26 mouse cellular contexts compared by ENCODE assay signal in the genomic region with DNA sequence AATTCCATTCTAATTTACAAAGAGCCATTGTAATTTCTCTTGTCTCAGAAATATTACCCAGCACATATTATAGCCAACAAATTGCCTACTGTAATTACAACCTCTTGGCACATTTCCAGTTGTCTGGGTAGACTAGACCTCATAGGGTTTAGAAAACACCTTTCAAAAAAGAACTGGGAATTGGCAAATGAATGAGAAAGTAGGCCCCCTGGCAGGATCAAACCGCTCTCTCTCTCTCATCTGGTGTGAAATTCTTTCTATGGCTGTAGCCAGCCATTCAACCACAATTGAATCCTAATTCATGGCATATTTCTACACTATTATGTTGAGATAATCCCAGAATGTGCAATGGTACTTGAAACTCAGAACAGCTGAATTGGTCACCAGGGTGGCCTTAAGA.
A peak's percentile ranks its signal among the peaks of the same experiment; 100 is the strongest.
DNase-seq lines count a peak whose midpoint lies in the region; ATAC-seq and TF ChIP-seq lines count a peak whose summit lies in the region.
"Had no signal": no experiment of that assay in that cellular context is flagged by ENCODE, and none has a peak within 500 bp of the region (broad histone marks: within the 10 kb centered on the region; RNA-seq: fewer than 3 reads in every experiment).

No protein-coding gene starts in this region.

- H3K36me3 ChIP-seq in embryonic facial prominence, embryonic 14.5 days (ENCODE audit: control insufficient read depth, insufficient read depth, low read length), result no peaks in the 10 kb centered on the region
- H3K36me3 ChIP-seq in embryonic facial prominence, embryonic 10.5 days (replicated peaks), result no peaks in the 10 kb centered on the region
- no peaks in the 10 kb centered on the region for H3K36me3 ChIP-seq in hindbrain, postnatal 0 days (ENCODE audit: insufficient read depth, low read length)
- H3K36me3 ChIP-seq in hindbrain, embryonic 11.5 days (ENCODE audit: control insufficient read depth, insufficient read depth, low read length), result no peaks in the 10 kb centered on the region
- no peaks in the 10 kb centered on the region for H3K36me3 ChIP-seq in neural tube, embryonic 14.5 days (ENCODE audit: control insufficient read depth, insufficient read depth, low read length)
- no peaks in the 10 kb centered on the region for H3K36me3 ChIP-seq in neural tube, embryonic 15.5 days
- H3K36me3 ChIP-seq in forebrain, embryonic 15.5 days, result no peaks in the 10 kb centered on the region
- H3K36me3 ChIP-seq: heart, embryonic 13.5 days; limb, embryonic 10.5 days; liver, embryonic 15.5 days; lung, embryonic 15.5 days had no signal

- H3K27me3 ChIP-seq in embryonic facial prominence, embryonic 14.5 days (replicated peaks; ENCODE audit: control insufficient read depth, insufficient read depth, low read length), result no peaks in the 10 kb centered on the region
- H3K27me3 ChIP-seq in embryonic facial prominence, embryonic 10.5 days (replicated peaks; ENCODE audit: low read depth, poor library complexity, severe bottlenecking), result no peaks in the 10 kb centered on the region
- no peaks in the 10 kb centered on the region for H3K27me3 ChIP-seq in hindbrain, postnatal 0 days (ENCODE audit: insufficient read depth, low read length)
- no peaks in the 10 kb centered on the region for H3K27me3 ChIP-seq in hindbrain, embryonic 11.5 days (ENCODE audit: control insufficient read depth, insufficient read depth, low read length)
- no peaks in the 10 kb centered on the region for H3K27me3 ChIP-seq in neural tube, embryonic 14.5 days (ENCODE audit: control insufficient read depth, insufficient read depth, low read length)
- H3K27me3 ChIP-seq in neural tube, embryonic 15.5 days (replicated peaks), result no peaks in the 10 kb centered on the region
- H3K27me3 ChIP-seq in forebrain, embryonic 15.5 days, result 0 out of 2 replicates have a peak, but pooled peaks cover 2% of the 10 kb centered on the region
- H3K27me3 ChIP-seq: heart, embryonic 13.5 days; liver, embryonic 15.5 days; lung, embryonic 15.5 days; megakaryocyte, embryonic 14.5 days had no signal

- WGBS in embryonic facial prominence, embryonic 14.5 days, result 65% methylated on average over 1 of the region's 1 CpGs
- 69% methylated on average over 1 of the region's 1 CpGs for WGBS in embryonic facial prominence, embryonic 10.5 days
- 27% methylated on average over 1 of the region's 1 CpGs for WGBS in hindbrain, postnatal 0 days
- WGBS in hindbrain, embryonic 11.5 days, result 54% methylated on average over 1 of the region's 1 CpGs
- WGBS in neural tube, embryonic 14.5 days, result 35% methylated on average over 1 of the region's 1 CpGs
- WGBS in neural tube, embryonic 15.5 days, result 40% methylated on average over 1 of the region's 1 CpGs
- 0% methylated on average over 1 of the region's 1 CpGs for WGBS in forebrain, embryonic 15.5 days

- H3K27ac ChIP-seq in embryonic facial prominence, embryonic 14.5 days (replicated peaks; ENCODE audit: low read depth, low read length), result no peak overlapping the region
- H3K27ac ChIP-seq in embryonic facial prominence, embryonic 10.5 days (replicated peaks), result no peak overlapping the region
- no peak overlapping the region for H3K27ac ChIP-seq in hindbrain, postnatal 0 days
- H3K27ac ChIP-seq in hindbrain, embryonic 11.5 days (ENCODE audit: low read depth, low read length), result no peak overlapping the region
- H3K27ac ChIP-seq in neural tube, embryonic 14.5 days (ENCODE audit: low read depth, low read length), result no peak overlapping the region
- H3K27ac ChIP-seq in neural tube, embryonic 15.5 days (replicated peaks), result no peak overlapping the region
- H3K27ac ChIP-seq in forebrain, embryonic 15.5 days (replicated peaks), result no peak overlapping the region
- H3K27ac ChIP-seq: heart, adult 2 months; heart, embryonic 13.5 days; limb, embryonic 10.5 days; liver, embryonic 15.5 days; lung, embryonic 15.5 days had no signal

- no peaks in the 10 kb centered on the region for H3K4me1 ChIP-seq in embryonic facial prominence, embryonic 14.5 days (ENCODE audit: control insufficient read depth, insufficient read depth, low read length)
- H3K4me1 ChIP-seq in embryonic facial prominence, embryonic 10.5 days, result no peaks in the 10 kb centered on the region
- H3K4me1 ChIP-seq in hindbrain, postnatal 0 days (ENCODE audit: insufficient read depth, low read length), result no peaks in the 10 kb centered on the region
- H3K4me1 ChIP-seq in hindbrain, embryonic 11.5 days (replicated peaks; ENCODE audit: control insufficient read depth, insufficient read depth, low read length), result no peaks in the 10 kb centered on the region
- H3K4me1 ChIP-seq in neural tube, embryonic 14.5 days (ENCODE audit: control insufficient read depth, insufficient read depth, low read length), result no peaks in the 10 kb centered on the region
- no peaks in the 10 kb centered on the region for H3K4me1 ChIP-seq in neural tube, embryonic 15.5 days
- H3K4me1 ChIP-seq in forebrain, embryonic 15.5 days, result no peaks in the 10 kb centered on the region
- H3K4me1 ChIP-seq: heart, embryonic 13.5 days; limb, embryonic 10.5 days; liver, embryonic 15.5 days; lung, embryonic 15.5 days; megakaryocyte, embryonic 14.5 days had no signal

- peak; percentile 63; the same call in 1 of the 2 replicates for ATAC-seq in embryonic facial prominence, embryonic 14.5 days (ENCODE audit: low read depth)
- no peak for ATAC-seq in hindbrain, postnatal 0 days
- no peak for ATAC-seq in hindbrain, embryonic 11.5 days (ENCODE audit: low FRiP score)
- peak; percentile 41; the same call in 1 of the 2 replicates for ATAC-seq in neural tube, embryonic 14.5 days (ENCODE audit: low read depth)
- no peak for ATAC-seq in neural tube, embryonic 15.5 days (ENCODE audit: low FRiP score)
- peak; percentile 68; the same call in 1 of the 2 replicates for ATAC-seq in forebrain, embryonic 15.5 days (replicated peaks)
- no peak for ATAC-seq in megakaryocyte-erythroid progenitor cell, adult 5-6 weeks (replicated peaks; ENCODE audit: low FRiP score, low TSS enrichment, poor library complexity, severe bottlenecking)
- ATAC-seq: CD4-positive, CD25-positive, alpha-beta regulatory T cell, adult 4 months had no signal

- H3K4me3 ChIP-seq in embryonic facial prominence, embryonic 14.5 days (ENCODE audit: low read depth, low read length), result no peak overlapping the region
- H3K4me3 ChIP-seq in embryonic facial prominence, embryonic 10.5 days, result no peak overlapping the region
- H3K4me3 ChIP-seq in hindbrain, postnatal 0 days (ENCODE audit: low read length), result no peak overlapping the region
- no peak overlapping the region for H3K4me3 ChIP-seq in hindbrain, embryonic 11.5 days (ENCODE audit: low read depth, low read length)
- no peak overlapping the region for H3K4me3 ChIP-seq in neural tube, embryonic 14.5 days (ENCODE audit: low read depth, low read length)
- no peak overlapping the region for H3K4me3 ChIP-seq in neural tube, embryonic 15.5 days (replicated peaks)
- no peak overlapping the region for H3K4me3 ChIP-seq in forebrain, embryonic 15.5 days
- H3K4me3 ChIP-seq: heart, adult 2 months; heart, embryonic 13.5 days; limb, embryonic 10.5 days; liver, embryonic 15.5 days; lung, embryonic 15.5 days; megakaryocyte, embryonic 14.5 days; myocyte had no signal

- no peak overlapping the region for H3K9ac ChIP-seq in embryonic facial prominence, embryonic 14.5 days (ENCODE audit: low read depth, low read length)
- no peak overlapping the region for H3K9ac ChIP-seq in hindbrain, postnatal 0 days (replicated peaks; ENCODE audit: low read length)
- no peak overlapping the region for H3K9ac ChIP-seq in hindbrain, embryonic 11.5 days (ENCODE audit: low read depth, low read length)
- H3K9ac ChIP-seq in neural tube, embryonic 14.5 days (replicated peaks; ENCODE audit: low read depth, low read length), result no peak overlapping the region
- no peak overlapping the region for H3K9ac ChIP-seq in neural tube, embryonic 15.5 days (replicated peaks)
- no peak overlapping the region for H3K9ac ChIP-seq in forebrain, embryonic 15.5 days (replicated peaks)
- H3K9ac ChIP-seq: heart, embryonic 13.5 days; liver, embryonic 15.5 days; lung, embryonic 15.5 days had no signal

- no peaks in the 10 kb centered on the region for H3K9me3 ChIP-seq in embryonic facial prominence, embryonic 14.5 days (ENCODE audit: control insufficient read depth, low read length)
- no peaks in the 10 kb centered on the region for H3K9me3 ChIP-seq in embryonic facial prominence, embryonic 10.5 days
- no peaks in the 10 kb centered on the region for H3K9me3 ChIP-seq in hindbrain, postnatal 0 days (ENCODE audit: low read length)
- no peaks in the 10 kb centered on the region for H3K9me3 ChIP-seq in hindbrain, embryonic 11.5 days (ENCODE audit: control insufficient read depth, low read length)
- no peaks in the 10 kb centered on the region for H3K9me3 ChIP-seq in neural tube, embryonic 14.5 days (ENCODE audit: control insufficient read depth, low read length)
- H3K9me3 ChIP-seq in neural tube, embryonic 15.5 days (replicated peaks), result no peaks in the 10 kb centered on the region
- no peaks in the 10 kb centered on the region for H3K9me3 ChIP-seq in forebrain, embryonic 15.5 days
- H3K9me3 ChIP-seq: heart, embryonic 13.5 days; limb, embryonic 10.5 days; liver, embryonic 15.5 days; lung, embryonic 15.5 days had no signal

- H3K4me2 ChIP-seq in embryonic facial prominence, embryonic 14.5 days (ENCODE audit: low read depth, low read length), result no peak overlapping the region
- no peak overlapping the region for H3K4me2 ChIP-seq in hindbrain, postnatal 0 days (ENCODE audit: low read depth, low read length)
- H3K4me2 ChIP-seq in hindbrain, embryonic 11.5 days (replicated peaks; ENCODE audit: low read depth, low read length), result no peak overlapping the region
- H3K4me2 ChIP-seq in neural tube, embryonic 14.5 days (ENCODE audit: low read depth, low read length), result no peak overlapping the region
- H3K4me2 ChIP-seq in neural tube, embryonic 15.5 days, result no peak overlapping the region
- H3K4me2 ChIP-seq in forebrain, embryonic 15.5 days (replicated peaks), result no peak overlapping the region
- H3K4me2 ChIP-seq: heart, embryonic 13.5 days; liver, embryonic 15.5 days; lung, embryonic 15.5 days had no signal

- DNase-seq in embryonic facial prominence, embryonic 14.5 days (ENCODE audit: low spot score), result peak; percentile 50
- DNase-seq in embryonic facial prominence, embryonic 10.5 days (ENCODE audit: low spot score), result no peak
- DNase-seq in hindbrain, postnatal 0 days (ENCODE audit: low spot score), result peak; percentile 33
- DNase-seq in hindbrain, embryonic 11.5 days (ENCODE audit: low spot score), result no peak
- DNase-seq: adrenal gland, postnatal 36 days; cerebellum, adult 18-20 months; gastrocnemius, postnatal 25 days; heart, adult 2 months; heart, postnatal 14 days; kidney, adult 2 months; kidney, postnatal 10 days; liver; lung, postnatal 36 days; right cerebral cortex, postnatal 25 days; spleen, adult 18-20 months had no signal

- no peak for TF ChIP-seq CTCF in hindbrain, postnatal 0 days (IDR thresholded peaks at IDR 0.05; ENCODE audit: low read depth)

Comparison
In these comparisons a context has a peak if more than half of its experiments do, and no peak if none do; other contexts are left out.
1. ATAC-seq: peak in embryonic facial prominence, embryonic 14.5 days (single experiment), neural tube, embryonic 14.5 days (single experiment) and forebrain, embryonic 15.5 days (single experiment); none in hindbrain, postnatal 0 days (single experiment), hindbrain, embryonic 11.5 days (single experiment), neural tube, embryonic 15.5 days (single experiment) and megakaryocyte-erythroid progenitor cell, adult 5-6 weeks (single experiment).
2. DNase-seq: peak in embryonic facial prominence, embryonic 14.5 days (single experiment) and hindbrain, postnatal 0 days (single experiment); none in embryonic facial prominence, embryonic 10.5 days (single experiment) and hindbrain, embryonic 11.5 days (single experiment).